Mouse (Mus musculus): Measurements from ENCODE around the gene Snx3. TPM values are rescaled to one million over a fixed set of nuclear protein-coding genes. Genes with fewer than 3 reads are reported as not detected.

Gene Snx3
- polyA plus RNA-seq, 1 experiment from 2014 or later, result 236 TPM

GRCm38 (mm10) chr10:42581694-42582565, 80.1 kb downstream of the Snx3 start:
- Histone ChIP-seq H3K4me2 (replicated peaks) (peak overlapping the region; percentile 63), H3K4me3 (replicated peaks) (peak overlapping the region; percentile 49), H3K27ac (peak overlapping the region; percentile 35; the same call in 1 of the 2 replicates), H3K4me1 (replicated peaks) (peaks cover 77% of the 10 kb centered on the region), H3K9me3 (no peaks in the 10 kb centered on the region), H3K27me3 (peaks cover 93% of the 10 kb centered on the region), H3K9ac (replicated peaks) (peak overlapping the region; percentile 70), H3K36me3 (no peaks in the 10 kb centered on the region)
- WGBS, result under 1% methylated on average over 45 of the region's 45 CpGs
- ATAC-seq, result no peak

- peaks cover 74% of the 10 kb centered on the region for H3K4me1 ChIP-seq (replicated peaks)
- no peaks in the 10 kb centered on the region for H3K9me3 ChIP-seq
- peak overlapping the region; percentile 49 for H3K4me3 ChIP-seq (replicated peaks)
- H3K9ac ChIP-seq (replicated peaks), result peak overlapping the region; percentile 70
- peaks cover 93% of the 10 kb centered on the region for H3K27me3 ChIP-seq
- WGBS, result under 1% methylated on average over 44 of the region's 44 CpGs
- H3K36me3 ChIP-seq, result no peaks in the 10 kb centered on the region
- ATAC-seq, result no peak
- H3K27ac ChIP-seq, result 0 out of 2 replicates have a peak overlapping the region, but pooled peaks have one; percentile 35
- H3K4me2 ChIP-seq (replicated peaks), result peak overlapping the region; percentile 63
Measured at GRCm38 (mm10) chr10:42582566-42583110, 80.8 kb downstream of the Snx3 start.

- peak; percentile 50 for ATAC-seq
- Histone ChIP-seq H3K27me3 (peaks cover 93% of the 10 kb centered on the region), H3K4me1 (replicated peaks) (peaks cover 68% of the 10 kb centered on the region)
Measured at GRCm38 (mm10) chr10:42583157-42583872, 81.5 kb downstream of the Snx3 start, which contains the start of the genes Nr2e1 and Ostm1. TSS of gene Nr2e1 (minus strand) at chr10:42583632. TSS of gene Ostm1 (plus strand) at chr10:42583822.

GRCm38 (mm10) chr10:42583902-42584435, 82.1 kb downstream of the Snx3 start:
- H3K9me3 ChIP-seq, result no peaks in the 10 kb centered on the region
- H3K36me3 ChIP-seq, result no peaks in the 10 kb centered on the region
- ATAC-seq, result peak; percentile 22; the same call in 1 of the 2 replicates
- peaks cover 93% of the 10 kb centered on the region for H3K27me3 ChIP-seq
- peak overlapping the region; percentile 27 for H3K27ac ChIP-seq
- peaks cover 66% of the 10 kb centered on the region for H3K4me1 ChIP-seq (replicated peaks)
- peak overlapping the region; percentile 49 for H3K4me3 ChIP-seq (replicated peaks)
- under 1% methylated on average over 32 of the region's 32 CpGs for WGBS
- peak overlapping the region; percentile 70 for H3K9ac ChIP-seq (replicated peaks)
- H3K4me2 ChIP-seq (replicated peaks), result peak overlapping the region; percentile 63

More at GRCm38 (mm10) chr10:42583157-42583872, 81.5 kb downstream of the Snx3 start, which contains the start of the genes Nr2e1 and Ostm1:
- under 1% methylated on average over 43 of the region's 43 CpGs for WGBS
- H3K9ac ChIP-seq (replicated peaks), result peak within 1 kb of the TSS; percentile 70
- H3K4me2 ChIP-seq (replicated peaks), result peak within 1 kb of the TSS; percentile 63
- peak within 1 kb of the TSS; percentile 35 for H3K27ac ChIP-seq
- H3K9me3 ChIP-seq, result no peaks in the 10 kb centered on the region
- no peaks in the 10 kb centered on the region for H3K36me3 ChIP-seq
- peak within 1 kb of the TSS; percentile 49 for H3K4me3 ChIP-seq (replicated peaks)

- H3K4me3 ChIP-seq (replicated peaks), result peak overlapping the region; percentile 49
- no peaks in the 10 kb centered on the region for H3K9me3 ChIP-seq
- peaks cover 60% of the 10 kb centered on the region for H3K4me1 ChIP-seq (replicated peaks)
- no peak for ATAC-seq
- H3K36me3 ChIP-seq, result no peaks in the 10 kb centered on the region
- peak overlapping the region; percentile 27 for H3K27ac ChIP-seq
- peaks cover 93% of the 10 kb centered on the region for H3K27me3 ChIP-seq
- H3K9ac ChIP-seq (replicated peaks), result peak overlapping the region; percentile 70
- under 1% methylated on average over 37 of the region's 37 CpGs for WGBS
- peak overlapping the region; percentile 63 for H3K4me2 ChIP-seq (replicated peaks)
Measured at GRCm38 (mm10) chr10:42584436-42584983, 82.7 kb downstream of the Snx3 start.

Other genes with a start within 250 kb of the Snx3 start
- gene Foxo3, start 225.3 kb upstream of the Snx3 start, polyA plus RNA-seq (2015; fragmentation: Nextera tagmentation; extraction: Ambion mirVana), result 3.5 TPM in 2 replicates
- gene Afg1l, start 23.5 kb upstream of the Snx3 start, polyA plus RNA-seq (2015; fragmentation: Nextera tagmentation; extraction: Ambion mirVana), result 4.6 and 4.8 TPM in 2 replicates
- 14.8 and 16.9 TPM in 2 replicates for gene Nr2e1, start 81.6 kb downstream of the Snx3 start, polyA plus RNA-seq (2015; fragmentation: Nextera tagmentation; extraction: Ambion mirVana)
- gene Ostm1, start 81.8 kb downstream of the Snx3 start, polyA plus RNA-seq (2015; fragmentation: Nextera tagmentation; extraction: Ambion mirVana), result 35.6 and 37.4 TPM in 2 replicates